Mouse (Mus musculus): ENCODE measurements around the gene Btnl1. TPM values are rescaled to one million over a fixed set of nuclear protein-coding genes. Genes with fewer than 3 reads are reported as not detected.

The Btnl1 gene
- polyA plus RNA-seq, 1 experiment from 2014 or later, result 0.31 TPM

DNA sequence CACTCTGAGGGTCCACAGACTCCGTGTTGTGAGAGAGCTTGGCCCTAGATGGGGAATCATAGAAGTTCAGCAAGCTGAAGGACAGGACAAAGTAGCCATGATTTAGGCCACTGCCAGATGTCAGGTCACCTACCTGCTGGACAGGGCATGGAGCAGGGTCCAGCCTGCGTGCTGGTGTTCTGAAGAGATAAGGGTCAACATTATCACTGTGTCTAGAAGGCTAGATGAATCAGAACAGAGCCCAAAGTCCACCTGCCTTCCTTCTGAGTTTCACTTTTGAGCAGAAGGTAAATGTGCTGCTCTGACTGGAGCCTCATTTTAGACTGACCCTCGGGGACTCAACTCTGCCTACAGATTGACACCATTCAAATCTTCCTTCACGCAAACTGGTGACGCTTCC is 22.4 kb upstream of the Btnl1 start, which contains the start of gene Btnl2:
Gene Btnl2, plus strand, starts transcription at position 284 of the 400 bp plus-strand sequence.
- whole genome bisulfite sequencing (ENCODE audit: insufficient replicate concordance), result 69% methylated on average over 5 of the region's 5 CpGs
- H3K4me2 ChIP-seq (ENCODE audit: low read depth, low read length), result no peak within 1 kb of the TSS
- no peaks in the 10 kb centered on the region for H3K4me1 ChIP-seq (ENCODE audit: control insufficient read depth, low read depth, low read length)
- no peaks in the 10 kb centered on the region for H3K36me3 ChIP-seq (ENCODE audit: control insufficient read depth, insufficient read depth)
- H3K27me3 ChIP-seq (ENCODE audit: control insufficient read depth, insufficient read depth, low read depth, low read length), result no peaks in the 10 kb centered on the region
- H3K4me3 ChIP-seq (ENCODE audit: low read depth, low read length), result no peak within 1 kb of the TSS
- no peak within 1 kb of the TSS for H3K27ac ChIP-seq (ENCODE audit: low read length)
- ATAC-seq (ENCODE audit: low read depth), result no peak
- no peaks in the 10 kb centered on the region for H3K9me3 ChIP-seq (replicated peaks; ENCODE audit: control insufficient read depth, low read length)
- H3K9ac ChIP-seq (ENCODE audit: low read depth, low read length), result no peak within 1 kb of the TSS

DNA sequence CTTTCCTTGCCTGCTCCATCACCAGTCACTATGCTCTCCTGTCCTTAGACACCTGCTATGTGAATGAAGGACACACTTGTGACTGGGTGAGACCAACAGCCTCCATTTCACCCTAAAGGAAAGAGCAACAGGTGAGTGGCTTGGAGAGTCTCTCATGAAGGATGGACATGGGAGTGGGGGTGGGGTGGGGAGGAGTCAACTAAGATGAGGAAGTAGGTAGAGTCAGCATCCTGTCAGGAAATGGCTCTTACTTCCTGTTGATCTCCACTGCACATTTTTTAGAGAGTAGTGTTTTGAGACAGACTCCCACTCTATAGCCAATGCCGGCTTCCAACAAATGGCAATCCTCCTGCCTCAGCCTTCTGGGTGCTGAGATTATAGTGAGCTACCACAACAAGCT is 22.0 kb upstream of the Btnl1 start:
- H3K9me3 ChIP-seq (replicated peaks; ENCODE audit: control insufficient read depth, low read length), result no peaks in the 10 kb centered on the region
- H3K4me3 ChIP-seq (ENCODE audit: low read depth, low read length), result no peak overlapping the region
- no peaks in the 10 kb centered on the region for H3K36me3 ChIP-seq (ENCODE audit: control insufficient read depth, insufficient read depth)
- H3K27me3 ChIP-seq (ENCODE audit: control insufficient read depth, insufficient read depth, low read depth, low read length), result no peaks in the 10 kb centered on the region
- no peak for ATAC-seq (ENCODE audit: low read depth)
- H3K27ac ChIP-seq (ENCODE audit: low read length), result no peak overlapping the region
- H3K4me2 ChIP-seq (ENCODE audit: low read depth, low read length), result no peak overlapping the region
- no peak overlapping the region for H3K9ac ChIP-seq (ENCODE audit: low read depth, low read length)
- H3K4me1 ChIP-seq (ENCODE audit: control insufficient read depth, low read depth, low read length), result no peaks in the 10 kb centered on the region
- 18% methylated on average over 1 of the region's 1 CpGs for WGBS (ENCODE audit: insufficient replicate concordance)

DNA sequence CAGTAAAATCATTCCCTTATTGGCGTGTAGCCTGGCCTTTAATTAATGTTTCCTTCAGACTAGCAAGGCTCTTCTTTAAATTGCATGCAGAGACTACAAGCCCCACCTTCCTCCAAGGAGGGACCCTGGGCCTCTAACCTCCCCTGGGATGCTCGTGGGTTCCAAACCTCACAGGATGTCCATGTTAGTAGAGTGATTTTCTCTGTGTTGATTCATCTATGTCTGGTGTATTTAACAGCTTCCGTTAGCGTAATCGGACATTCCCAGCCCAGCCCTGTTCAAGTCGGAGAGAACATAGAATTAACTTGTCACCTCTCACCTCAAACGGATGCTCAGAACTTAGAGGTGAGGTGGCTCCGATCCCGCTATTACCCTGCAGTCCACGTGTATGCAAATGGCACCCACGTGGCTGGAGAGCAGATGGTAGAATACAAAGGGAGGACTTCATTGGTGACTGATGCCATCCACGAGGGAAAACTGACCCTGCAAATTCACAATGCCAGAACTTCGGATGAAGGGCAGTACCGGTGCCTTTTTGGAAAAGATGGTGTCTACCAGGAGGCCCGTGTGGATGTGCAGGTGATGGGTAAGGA is 13.9 kb upstream of the Btnl1 start:
- H3K27me3 ChIP-seq (ENCODE audit: control insufficient read depth, insufficient read depth, low read depth, low read length), result no peaks in the 10 kb centered on the region
- 62% methylated on average over 15 of the region's 15 CpGs for WGBS (ENCODE audit: insufficient replicate concordance)
- H3K36me3 ChIP-seq (ENCODE audit: control insufficient read depth, insufficient read depth), result no peaks in the 10 kb centered on the region
- H3K4me3 ChIP-seq (ENCODE audit: low read depth, low read length), result no peak overlapping the region
- no peak overlapping the region for H3K27ac ChIP-seq (ENCODE audit: low read length)
- ATAC-seq (ENCODE audit: low read depth), result no peak
- H3K9ac ChIP-seq (ENCODE audit: low read depth, low read length), result no peak overlapping the region
- no peak overlapping the region for H3K4me2 ChIP-seq (ENCODE audit: low read depth, low read length)
- H3K9me3 ChIP-seq (replicated peaks; ENCODE audit: control insufficient read depth, low read length), result no peaks in the 10 kb centered on the region
- no peaks in the 10 kb centered on the region for H3K4me1 ChIP-seq (ENCODE audit: control insufficient read depth, low read depth, low read length)

DNA sequence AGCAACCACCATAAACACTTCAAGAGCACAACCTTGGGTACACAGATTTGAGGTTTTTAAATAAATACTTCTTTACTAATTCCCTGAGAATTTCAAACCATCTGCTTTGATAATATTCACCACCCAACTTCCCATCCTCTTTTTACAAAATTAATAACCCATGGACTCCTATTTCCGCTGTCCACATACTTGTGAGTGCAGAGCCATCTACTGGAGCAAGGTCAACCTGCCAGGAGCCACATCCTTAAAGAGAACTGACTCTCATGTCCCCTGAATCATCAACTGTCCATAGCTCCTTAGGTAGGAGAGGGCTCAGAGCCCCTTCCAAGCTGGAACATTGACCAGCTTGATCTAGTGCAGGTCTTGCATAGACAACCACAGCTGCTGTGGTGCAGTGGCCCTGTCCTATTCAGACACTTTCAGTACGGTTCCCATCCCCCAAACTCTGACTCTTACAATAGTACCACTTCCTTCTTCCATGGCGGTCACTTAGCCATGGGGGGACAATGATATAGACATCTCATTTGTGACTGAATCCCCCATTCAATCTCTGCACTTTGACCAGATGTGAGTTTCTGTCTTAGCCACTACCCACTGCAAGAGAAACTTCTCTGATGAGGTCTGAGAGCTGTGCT is 13.1 kb upstream of the Btnl1 start:
- H3K27ac ChIP-seq (ENCODE audit: low read length), result no peak overlapping the region
- no peak for ATAC-seq (ENCODE audit: low read depth)
- H3K27me3 ChIP-seq (ENCODE audit: control insufficient read depth, insufficient read depth, low read depth, low read length), result no peaks in the 10 kb centered on the region
- H3K4me2 ChIP-seq (ENCODE audit: low read depth, low read length), result no peak overlapping the region
- no peaks in the 10 kb centered on the region for H3K9me3 ChIP-seq (replicated peaks; ENCODE audit: control insufficient read depth, low read length)
- H3K4me1 ChIP-seq (ENCODE audit: control insufficient read depth, low read depth, low read length), result no peaks in the 10 kb centered on the region
- no peaks in the 10 kb centered on the region for H3K36me3 ChIP-seq (ENCODE audit: control insufficient read depth, insufficient read depth)
- no peak overlapping the region for H3K4me3 ChIP-seq (ENCODE audit: low read depth, low read length)
- 47% methylated on average over 3 of the region's 3 CpGs for WGBS (ENCODE audit: insufficient replicate concordance)
- H3K9ac ChIP-seq (ENCODE audit: low read depth, low read length), result no peak overlapping the region

DNA sequence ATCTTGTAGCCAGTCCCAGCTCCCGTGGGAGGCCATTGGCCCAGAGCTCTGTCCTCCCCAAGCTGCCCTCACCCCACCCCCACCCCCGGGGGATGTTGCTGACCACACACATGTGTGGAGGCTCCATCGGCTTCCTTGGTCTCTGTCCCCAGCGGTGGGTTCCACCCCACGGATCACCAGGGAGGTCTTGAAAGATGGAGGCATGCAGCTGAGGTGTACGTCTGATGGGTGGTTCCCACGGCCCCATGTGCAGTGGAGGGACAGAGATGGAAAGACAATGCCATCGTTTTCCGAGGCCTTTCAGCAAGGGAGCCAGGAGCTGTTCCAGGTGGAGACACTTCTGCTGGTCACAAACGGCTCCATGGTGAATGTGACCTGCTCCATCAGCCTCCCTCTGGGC is 11.9 kb upstream of the Btnl1 start:
- Histone ChIP-seq H3K4me1 (ENCODE audit: control insufficient read depth, low read depth, low read length) (no peaks in the 10 kb centered on the region), H3K9me3 (replicated peaks; ENCODE audit: control insufficient read depth, low read length) (no peaks in the 10 kb centered on the region), H3K4me3 (ENCODE audit: low read depth, low read length) (no peak overlapping the region), H3K4me2 (ENCODE audit: low read depth, low read length) (no peak overlapping the region), H3K36me3 (ENCODE audit: control insufficient read depth, insufficient read depth) (no peaks in the 10 kb centered on the region), H3K27me3 (ENCODE audit: control insufficient read depth, insufficient read depth, low read depth, low read length) (no peaks in the 10 kb centered on the region), H3K9ac (ENCODE audit: low read depth, low read length) (no peak overlapping the region), H3K27ac (ENCODE audit: low read length) (no peak overlapping the region)
- no peak for ATAC-seq (ENCODE audit: low read depth)
- 49% methylated on average over 10 of the region's 10 CpGs for WGBS (ENCODE audit: insufficient replicate concordance)

DNA sequence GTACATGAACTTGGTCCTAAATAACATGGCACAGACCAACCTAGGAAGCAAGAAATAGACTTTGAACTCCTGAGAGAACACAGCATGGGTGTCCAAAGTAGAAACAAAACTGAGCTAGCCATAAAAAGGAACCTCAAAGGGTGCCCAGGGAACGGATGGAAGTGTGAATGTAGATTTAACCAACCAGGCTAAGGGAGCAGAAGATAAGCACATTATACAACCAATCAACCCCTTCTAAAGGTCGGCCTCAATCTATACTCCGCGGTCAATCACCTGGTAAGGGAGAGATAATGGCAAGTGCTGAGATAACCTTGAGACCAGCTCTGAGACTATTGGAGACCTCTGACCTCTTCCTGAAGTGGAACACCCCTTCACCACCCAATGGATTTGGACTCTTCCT is 6.4 kb upstream of the Btnl1 start:
- Histone ChIP-seq H3K27me3 (ENCODE audit: control insufficient read depth, insufficient read depth, low read depth, low read length) (no peaks in the 10 kb centered on the region), H3K9ac (ENCODE audit: low read depth, low read length) (no peak overlapping the region), H3K4me2 (ENCODE audit: low read depth, low read length) (no peak overlapping the region), H3K9me3 (replicated peaks; ENCODE audit: control insufficient read depth, low read length) (no peaks in the 10 kb centered on the region), H3K4me1 (ENCODE audit: control insufficient read depth, low read depth, low read length) (no peaks in the 10 kb centered on the region), H3K27ac (ENCODE audit: low read length) (no peak overlapping the region), H3K36me3 (ENCODE audit: control insufficient read depth, insufficient read depth) (no peaks in the 10 kb centered on the region), H3K4me3 (ENCODE audit: low read depth, low read length) (no peak overlapping the region)
- 37% methylated on average over 4 of the region's 4 CpGs for WGBS (ENCODE audit: insufficient replicate concordance)
- no peak for ATAC-seq (ENCODE audit: low read depth)

DNA sequence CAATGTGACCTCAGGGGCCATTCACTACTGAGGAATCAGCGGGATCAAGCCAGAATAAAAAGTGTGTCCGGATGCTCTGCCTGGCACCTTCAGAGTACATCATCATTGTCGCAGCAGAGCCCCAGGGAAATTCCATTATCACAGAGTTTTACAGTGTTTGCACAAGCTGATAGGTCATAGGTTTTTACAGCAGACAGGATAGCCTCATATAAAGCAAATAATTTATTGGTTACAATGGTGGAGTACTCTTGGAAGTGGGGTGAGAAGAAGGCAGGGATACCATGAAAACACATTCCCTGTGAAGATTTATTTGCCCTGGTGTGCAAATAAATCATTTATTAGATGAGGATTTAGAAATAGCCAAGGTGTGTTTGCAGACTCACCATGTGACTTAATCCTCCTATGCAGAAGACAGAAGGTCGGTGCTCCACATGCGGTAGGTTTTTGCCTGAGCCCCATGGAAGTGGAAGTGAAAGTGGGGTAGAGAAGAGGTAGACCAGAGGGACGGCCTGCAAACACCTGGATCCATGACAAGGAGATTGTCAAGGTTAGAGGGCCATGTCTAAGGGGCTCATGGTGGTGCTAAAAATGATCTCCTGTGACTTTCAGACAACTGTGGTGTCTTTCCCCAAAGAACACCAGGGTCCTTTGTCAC is 3.8 kb upstream of the Btnl1 start:
- no peak for ATAC-seq (ENCODE audit: low read depth)
- no peak overlapping the region for H3K4me2 ChIP-seq (ENCODE audit: low read depth, low read length)
- H3K36me3 ChIP-seq (ENCODE audit: control insufficient read depth, insufficient read depth), result no peaks in the 10 kb centered on the region
- no peaks in the 10 kb centered on the region for H3K9me3 ChIP-seq (replicated peaks; ENCODE audit: control insufficient read depth, low read length)
- H3K4me3 ChIP-seq (ENCODE audit: low read depth, low read length), result no peak overlapping the region
- H3K27me3 ChIP-seq (ENCODE audit: control insufficient read depth, insufficient read depth, low read depth, low read length), result no peaks in the 10 kb centered on the region
- no peak overlapping the region for H3K9ac ChIP-seq (ENCODE audit: low read depth, low read length)
- no peaks in the 10 kb centered on the region for H3K4me1 ChIP-seq (ENCODE audit: control insufficient read depth, low read depth, low read length)
- WGBS (ENCODE audit: insufficient replicate concordance), result 55% methylated on average over 6 of the region's 6 CpGs
- no peak overlapping the region for H3K27ac ChIP-seq (ENCODE audit: low read length)

DNA sequence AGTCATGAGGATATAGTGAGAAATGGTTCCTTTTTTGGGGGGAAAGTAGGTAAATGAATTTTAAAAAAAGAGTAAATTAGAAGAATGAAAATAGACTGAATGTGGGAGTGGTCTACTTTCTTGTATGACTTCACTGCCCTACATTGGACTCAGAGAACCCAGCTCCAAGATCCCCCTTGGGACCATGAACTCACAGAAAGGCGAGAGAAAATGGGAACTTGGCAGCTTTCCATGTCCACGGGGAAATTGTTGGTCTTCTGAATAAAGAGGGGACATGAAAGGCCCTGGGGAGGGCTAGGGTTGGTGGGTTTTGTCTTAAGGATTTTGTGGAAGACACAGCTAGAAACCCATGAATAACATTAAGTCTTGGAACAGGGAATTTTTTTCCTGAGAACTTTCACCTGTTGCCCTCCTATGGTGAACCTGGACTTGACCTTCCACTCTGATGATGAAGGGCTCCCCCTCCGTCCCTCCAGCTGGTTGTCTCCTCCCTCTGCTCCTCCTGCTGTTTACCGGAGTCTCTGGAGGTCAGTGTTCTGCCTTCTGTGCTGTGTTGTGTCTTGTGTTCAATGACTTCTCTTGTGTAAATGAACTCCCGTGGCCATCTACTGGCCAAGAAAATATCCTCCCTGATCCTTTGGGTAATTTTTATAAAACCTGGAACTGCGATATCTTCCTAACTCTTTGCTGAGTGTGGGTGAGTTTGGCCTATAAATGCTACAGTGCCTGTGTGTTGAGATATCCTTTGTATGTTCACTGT is 698 bp downstream of the Btnl1 start:
- Histone ChIP-seq H3K36me3 (ENCODE audit: control insufficient read depth, insufficient read depth) (no peaks in the 10 kb centered on the region), H3K4me1 (ENCODE audit: control insufficient read depth, low read depth, low read length) (no peaks in the 10 kb centered on the region), H3K9me3 (replicated peaks; ENCODE audit: control insufficient read depth, low read length) (no peaks in the 10 kb centered on the region), H3K4me3 (ENCODE audit: low read depth, low read length) (no peak overlapping the region), H3K27ac (ENCODE audit: low read length) (no peak overlapping the region), H3K27me3 (ENCODE audit: control insufficient read depth, insufficient read depth, low read depth, low read length) (no peaks in the 10 kb centered on the region), H3K9ac (ENCODE audit: low read depth, low read length) (no peak overlapping the region), H3K4me2 (ENCODE audit: low read depth, low read length) (no peak overlapping the region)
- no peak for ATAC-seq (ENCODE audit: low read depth)
- WGBS (ENCODE audit: insufficient replicate concordance), result 36% methylated on average over 6 of the region's 6 CpGs

DNA sequence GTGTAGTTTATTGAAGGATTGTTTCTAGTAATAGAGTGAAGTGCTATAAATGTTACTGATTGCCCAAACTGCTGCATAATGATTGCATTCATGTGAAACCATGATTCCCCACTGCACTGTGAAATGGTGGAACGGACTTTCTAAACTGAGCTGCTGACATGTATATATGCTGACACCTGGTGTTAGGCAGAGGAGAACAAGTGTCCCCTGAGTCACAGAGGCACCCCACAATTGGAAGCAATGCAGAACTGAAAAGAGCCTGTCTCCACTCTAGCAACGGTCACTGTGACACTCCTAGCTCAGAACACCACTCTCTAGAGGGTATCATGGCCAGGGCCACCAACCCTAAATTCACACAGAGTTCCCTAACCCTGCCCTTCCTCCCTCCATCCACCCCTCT is 1.8 kb downstream of the Btnl1 start:
- Histone ChIP-seq H3K4me3 (ENCODE audit: low read depth, low read length) (no peak overlapping the region), H3K9me3 (replicated peaks; ENCODE audit: control insufficient read depth, low read length) (no peaks in the 10 kb centered on the region), H3K27ac (ENCODE audit: low read length) (no peak overlapping the region), H3K27me3 (ENCODE audit: control insufficient read depth, insufficient read depth, low read depth, low read length) (no peaks in the 10 kb centered on the region), H3K9ac (ENCODE audit: low read depth, low read length) (no peak overlapping the region), H3K4me2 (ENCODE audit: low read depth, low read length) (no peak overlapping the region), H3K4me1 (ENCODE audit: control insufficient read depth, low read depth, low read length) (no peaks in the 10 kb centered on the region), H3K36me3 (ENCODE audit: control insufficient read depth, insufficient read depth) (no peaks in the 10 kb centered on the region)
- no peak for ATAC-seq (ENCODE audit: low read depth)
- WGBS (ENCODE audit: insufficient replicate concordance), result 56% methylated on average over 2 of the region's 2 CpGs

All from liver, embryonic 16.5 days (tissue).